Mouse (Mus musculus) heart, embryonic 13.5 days (tissue): ENCODE data around the gene Alkbh6. TPM values are rescaled to one million over a fixed set of nuclear protein-coding genes. Genes with fewer than 3 reads are reported as not detected.

Experiments used
- ATAC-seq: fragments of 200-750 bp; cut with Nextera tagmentation; 2 replicates; pipeline ENCODE4 v1.8.0; 2017; ENCODE audit warnings: moderate TSS enrichment; ENCODE audit not compliant: insufficient number of reproducible peaks, low FRiP score, low TSS enrichment; ENCODE audit errors: extremely low read depth
- H3K27ac ChIP-seq: fragments of 300-500 bp; sonication (generic); replicated peaks from 2 replicates; pipeline ENCODE4 v1.5.1; 2015; ENCODE audit warnings: moderate library complexity, mild to moderate bottlenecking, inconsistent platforms
- H3K27me3 ChIP-seq: fragments of 300-500 bp; sonication (generic); replicated peaks from 2 replicates; pipeline ENCODE4 v1.6.1; 2015; ENCODE audit warnings: mild to moderate bottlenecking, inconsistent platforms
- H3K36me3 ChIP-seq: fragments of 300-500 bp; sonication (generic); 2 replicates; pipeline ENCODE4 v1.6.1; 2015; ENCODE audit warnings: mild to moderate bottlenecking, inconsistent platforms
- H3K4me1 ChIP-seq: fragments of 300-500 bp; sonication (generic); 2 replicates; pipeline ENCODE4 v1.6.1; 2015; ENCODE audit warnings: inconsistent platforms
- H3K4me2 ChIP-seq: fragments of 300-500 bp; sonication (generic); 2 replicates; pipeline ENCODE4 v1.6.1; 2015; ENCODE audit warnings: inconsistent platforms, mild to moderate bottlenecking, moderate library complexity
- H3K4me3 ChIP-seq: fragments of 300-500 bp; sonication (generic); 2 replicates; pipeline ENCODE4 v1.5.1; 2015; ENCODE audit warnings: moderate library complexity, mild to moderate bottlenecking, inconsistent platforms
- H3K9ac ChIP-seq: fragments of 300-500 bp; sonication (generic); 2 replicates; pipeline ENCODE4 v1.6.1; 2015; ENCODE audit warnings: inconsistent platforms, mild to moderate bottlenecking, moderate library complexity
- H3K9me3 ChIP-seq: fragments of 300-500 bp; sonication (generic); 2 replicates; pipeline ENCODE4 v1.6.1; 2016; ENCODE audit warnings: inconsistent platforms
- WGBS: fragments of 180-500 bp; shearing (Covaris S2); methylation state at CpG from one replicate; pipeline ENCODE4 v1.1.7; 2015; ENCODE audit warnings: mixed read lengths; 5-methylcytosine and 5-hydroxymethylcytosine counted together
- polyA plus RNA-seq: library from polyadenylated mRNA; unstranded; fragments of >200 nt; fragmentation: Nextera tagmentation; extraction: Ambion mirVana; gene quantifications from 2 replicates; pipeline ENCODE4 v1.2.1, GENCODE M21; 2015

The Alkbh6 gene
- polyA plus RNA-seq, 1 experiment from 2014 or later = 60.5 TPM

GRCm38 (mm10) chr7:30320946-30321345 is 12.4 kb downstream of the Alkbh6 start:
- 0 out of 2 replicates have a peak, but pooled peaks cover 4% of the 10 kb centered on the region for H3K9me3 ChIP-seq

GRCm38 (mm10) chr7:30321539-30322284 is 13.2 kb downstream of the Alkbh6 start, which contains the start of gene E130208F15Rik:
E130208F15Rik (plus strand) TSS chr7:30321740.
- Histone ChIP-seq H3K9me3 (0 out of 2 replicates have a peak, but pooled peaks cover 4% of the 10 kb centered on the region), H3K4me2 (peak within 1 kb of the TSS; percentile 92), H3K4me3 (peak within 1 kb of the TSS; percentile 82), H3K27ac (peak within 1 kb of the TSS; percentile 93), H3K9ac (peak within 1 kb of the TSS; percentile 93), H3K36me3 (peaks cover 3% of the 10 kb centered on the region; the same call in 1 of the 2 replicates), H3K27me3 (no peaks in the 10 kb centered on the region), H3K4me1 (peaks cover 21% of the 10 kb centered on the region)
- WGBS = under 1% methylated on average over 63 of the region's 63 CpGs
- peak; percentile 12; the same call in 1 of the 2 replicates for ATAC-seq

More at GRCm38 (mm10) chr7:30320946-30321345, 12.4 kb downstream of the Alkbh6 start:
- Histone ChIP-seq H3K27ac (no peak overlapping the region), H3K4me1 (peaks cover 21% of the 10 kb centered on the region), H3K36me3 (peaks cover 4% of the 10 kb centered on the region; the same call in 1 of the 2 replicates), H3K9ac (peak overlapping the region; percentile 93), H3K4me2 (peak overlapping the region; percentile 92), H3K27me3 (no peaks in the 10 kb centered on the region), H3K4me3 (peak overlapping the region; percentile 82)
- ATAC-seq = no peak
- 78% methylated on average over 2 of the region's 2 CpGs for WGBS

DNA sequence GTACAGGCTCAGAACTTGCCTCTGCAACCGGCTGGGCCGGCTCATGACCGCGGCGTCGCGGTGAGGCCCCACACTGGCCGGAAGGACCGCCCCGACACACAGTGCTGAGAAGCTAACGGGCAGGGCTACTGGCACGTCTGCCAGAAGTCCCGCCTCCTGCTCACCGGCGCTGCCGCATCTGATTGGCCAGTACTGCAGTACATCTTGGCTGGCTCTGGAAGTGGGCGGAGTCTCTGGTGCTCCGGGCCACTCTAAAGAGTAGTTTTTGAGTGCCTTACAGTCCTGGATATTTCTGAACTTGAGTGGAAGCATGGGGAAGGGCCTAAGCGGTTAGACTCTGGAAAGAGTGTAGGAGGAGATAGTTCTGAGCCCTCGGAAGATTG is 13.8 kb downstream of the Alkbh6 start:
- ATAC-seq = peak; percentile 94
- Histone ChIP-seq H3K4me2 (peak overlapping the region; percentile 92), H3K4me3 (peak overlapping the region; percentile 82), H3K9me3 (0 out of 2 replicates have a peak, but pooled peaks cover 4% of the 10 kb centered on the region), H3K36me3 (no peaks in the 10 kb centered on the region), H3K4me1 (peaks cover 26% of the 10 kb centered on the region), H3K27ac (peak overlapping the region; percentile 93), H3K27me3 (no peaks in the 10 kb centered on the region), H3K9ac (peak overlapping the region; percentile 93)
- WGBS = under 1% methylated on average over 20 of the region's 20 CpGs

GRCm38 (mm10) chr7:30322865-30323264 is 14.3 kb downstream of the Alkbh6 start:
- peak overlapping the region; percentile 82 for H3K4me3 ChIP-seq
- H3K27me3 ChIP-seq = no peaks in the 10 kb centered on the region
- peak overlapping the region; percentile 92 for H3K4me2 ChIP-seq
- no peak for ATAC-seq
- peak overlapping the region; percentile 80 for H3K9ac ChIP-seq
- peak overlapping the region; percentile 93 for H3K27ac ChIP-seq
- WGBS = 33% methylated on average over 6 of the region's 6 CpGs
- peaks cover 28% of the 10 kb centered on the region for H3K4me1 ChIP-seq
- H3K9me3 ChIP-seq = 0 out of 2 replicates have a peak, but pooled peaks cover 4% of the 10 kb centered on the region
- no peaks in the 10 kb centered on the region for H3K36me3 ChIP-seq

DNA sequence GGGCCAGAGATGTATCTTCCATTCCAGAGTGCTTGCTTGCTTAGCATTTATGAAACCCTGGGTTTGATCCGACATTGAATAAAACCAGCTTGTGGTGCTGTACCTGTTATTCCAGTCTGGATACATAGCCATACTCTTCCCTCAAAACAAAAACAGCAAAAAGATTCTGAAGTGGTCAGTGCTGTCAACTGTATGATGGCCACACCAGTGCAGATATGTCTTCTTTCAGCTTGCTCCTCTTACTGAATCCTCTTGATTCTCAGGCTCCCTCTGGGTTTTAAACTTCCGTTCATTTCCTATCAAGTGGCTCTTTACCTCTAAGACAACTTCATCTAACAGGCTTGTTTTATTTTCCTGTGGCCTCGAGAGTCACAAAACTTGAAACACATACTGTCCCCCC is 15.3 kb downstream of the Alkbh6 start, which contains the start of gene Sdhaf1:
Gene Sdhaf1, minus strand, starts transcription at position 101 of the 400 bp plus-strand sequence.
- WGBS = 70% methylated on average over 3 of the region's 3 CpGs
- H3K27me3 ChIP-seq = no peaks in the 10 kb centered on the region
- no peak for ATAC-seq
- H3K4me2 ChIP-seq = peak within 1 kb of the TSS; percentile 92
- peak within 1 kb of the TSS; percentile 80 for H3K9ac ChIP-seq
- peak within 1 kb of the TSS; percentile 82 for H3K4me3 ChIP-seq
- peaks cover 36% of the 10 kb centered on the region for H3K4me1 ChIP-seq
- H3K36me3 ChIP-seq = no peaks in the 10 kb centered on the region
- H3K27ac ChIP-seq = peak within 1 kb of the TSS; percentile 93
- H3K9me3 ChIP-seq = 0 out of 2 replicates have a peak, but pooled peaks cover 4% of the 10 kb centered on the region

GRCm38 (mm10) chr7:30324300-30324944 is 15.9 kb downstream of the Alkbh6 start:
- Histone ChIP-seq H3K4me2 (no peak overlapping the region), H3K9ac (no peak overlapping the region), H3K4me1 (peaks cover 38% of the 10 kb centered on the region), H3K27ac (no peak overlapping the region), H3K27me3 (no peaks in the 10 kb centered on the region), H3K9me3 (0 out of 2 replicates have a peak, but pooled peaks cover 4% of the 10 kb centered on the region), H3K4me3 (no peak overlapping the region), H3K36me3 (no peaks in the 10 kb centered on the region)
- no peak for ATAC-seq
- WGBS = 79% methylated on average over 5 of the region's 5 CpGs

- 44% methylated on average over 2 of the region's 2 CpGs for WGBS
- no peaks in the 10 kb centered on the region for H3K27me3 ChIP-seq
- H3K27ac ChIP-seq = no peak overlapping the region
- H3K4me1 ChIP-seq = peaks cover 38% of the 10 kb centered on the region
- H3K9me3 ChIP-seq = 0 out of 2 replicates have a peak, but pooled peaks cover 4% of the 10 kb centered on the region
- no peaks in the 10 kb centered on the region for H3K36me3 ChIP-seq
- ATAC-seq = no peak
- no peak overlapping the region for H3K9ac ChIP-seq
- H3K4me2 ChIP-seq = no peak overlapping the region
- no peak overlapping the region for H3K4me3 ChIP-seq
These were observed 16.8 kb downstream of the Alkbh6 start for GRCm38 (mm10) chr7:30325364-30325763.

GRCm38 (mm10) chr7:30326427-30326826 is 17.9 kb downstream of the Alkbh6 start:
- Histone ChIP-seq H3K9me3 (0 out of 2 replicates have a peak, but pooled peaks cover 4% of the 10 kb centered on the region), H3K36me3 (no peaks in the 10 kb centered on the region), H3K27me3 (no peaks in the 10 kb centered on the region), H3K4me3 (no peak overlapping the region), H3K9ac (no peak overlapping the region), H3K27ac (no peak overlapping the region), H3K4me1 (peaks cover 28% of the 10 kb centered on the region), H3K4me2 (no peak overlapping the region)
- ATAC-seq = no peak

GRCm38 (mm10) chr7:30327140-30327539 is 18.6 kb downstream of the Alkbh6 start:
- 45% methylated on average over 15 of the region's 15 CpGs for WGBS
- no peak overlapping the region for H3K9ac ChIP-seq

DNA sequence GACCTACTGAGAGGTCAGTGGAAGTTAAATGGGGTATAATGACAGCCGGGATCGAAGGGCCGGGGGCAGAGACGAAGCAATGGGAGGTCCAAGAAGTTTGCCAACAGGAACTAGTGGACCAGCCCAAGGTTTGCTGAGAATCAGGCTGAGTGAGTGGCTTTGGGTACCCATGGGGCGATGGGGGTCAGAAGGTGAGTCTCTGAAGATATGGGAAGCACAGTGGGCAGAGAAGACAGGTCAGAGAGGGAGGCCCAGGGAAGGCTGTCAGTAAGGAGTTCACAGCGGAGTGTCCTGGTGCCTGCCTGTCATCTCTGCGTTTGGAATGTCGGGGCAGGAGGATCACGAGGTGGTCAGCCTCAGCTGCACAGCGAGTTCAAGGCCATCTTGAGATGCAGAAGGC is 19.9 kb downstream of the Alkbh6 start:
- Histone ChIP-seq H3K27ac (no peak overlapping the region), H3K4me2 (no peak overlapping the region), H3K27me3 (no peaks in the 10 kb centered on the region), H3K36me3 (no peaks in the 10 kb centered on the region), H3K4me3 (no peak overlapping the region), H3K4me1 (peaks cover 37% of the 10 kb centered on the region), H3K9ac (no peak overlapping the region), H3K9me3 (0 out of 2 replicates have a peak, but pooled peaks cover 4% of the 10 kb centered on the region)
- ATAC-seq = no peak
- WGBS = 53% methylated on average over 10 of the region's 10 CpGs

More at GRCm38 (mm10) chr7:30327140-30327539, 18.6 kb downstream of the Alkbh6 start:
- H3K4me3 ChIP-seq = no peak overlapping the region
- H3K36me3 ChIP-seq = no peaks in the 10 kb centered on the region
- peaks cover 34% of the 10 kb centered on the region for H3K4me1 ChIP-seq
- H3K27ac ChIP-seq = peak overlapping the region; percentile 66
- H3K27me3 ChIP-seq = no peaks in the 10 kb centered on the region
- 0 out of 2 replicates have a peak, but pooled peaks cover 4% of the 10 kb centered on the region for H3K9me3 ChIP-seq
- no peak overlapping the region for H3K4me2 ChIP-seq
- no peak for ATAC-seq

DNA sequence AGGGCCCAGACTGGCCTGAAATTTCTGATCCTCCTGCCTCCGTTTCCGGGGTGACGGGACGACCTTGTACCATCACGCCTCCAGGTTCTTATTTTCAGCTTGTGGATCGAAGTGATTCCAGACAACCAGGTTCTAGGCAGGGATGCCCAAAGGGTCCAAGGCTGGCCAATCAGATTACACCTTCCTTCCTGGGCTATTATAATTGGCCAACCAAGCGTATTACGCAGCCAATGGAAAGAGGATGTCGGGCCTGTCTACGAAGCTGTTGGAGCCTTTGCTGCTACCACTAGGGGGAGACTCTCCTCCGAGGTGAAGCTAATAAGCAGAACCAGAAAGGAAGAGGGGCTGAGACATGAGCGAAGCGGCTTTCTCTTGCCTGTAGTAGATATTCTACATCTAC is 23.4 kb downstream of the Alkbh6 start:
- no peak for ATAC-seq
- Histone ChIP-seq H3K4me1 (peaks cover 48% of the 10 kb centered on the region), H3K36me3 (no peaks in the 10 kb centered on the region), H3K9ac (peak overlapping the region; percentile 5; the same call in 1 of the 2 replicates), H3K9me3 (no peaks in the 10 kb centered on the region), H3K27ac (peak overlapping the region; percentile 84; the same call in 1 of the 2 replicates), H3K27me3 (peaks cover 18% of the 10 kb centered on the region), H3K4me2 (peak overlapping the region; percentile 46), H3K4me3 (peak overlapping the region; percentile 14; the same call in 1 of the 2 replicates)
- 9% methylated on average over 13 of the region's 13 CpGs for WGBS
